Mouse (Mus musculus) B cell, adult 67 days (primary cell): ENCODE results near the gene Qrich1. TPM values are rescaled to one million over a fixed set of nuclear protein-coding genes. Genes with fewer than 3 reads are reported as not detected.

Experiments
- total RNA-seq, 2 experiments: library from RNA; stranded (reverse); gene quantifications; 4 replicates each; pipeline ENCODE4 v1.2.4; 2023

Qrich1 gene
- 100 to 1,000 TPM; 219 to 230 TPM for total RNA-seq

GRCm38 (mm10) chr9:108516380-108517251, at the start of gene Qrich1:
Gene Qrich1 (plus strand): TSS chr9:108516806.

GRCm38 (mm10) chr9:108479721-108480351, 36.8 kb upstream of the Qrich1 start, which contains the start of gene Lamb2:
Gene Lamb2 (plus strand): TSS chr9:108479736.

GRCm38 (mm10) chr9:108490559-108491285, 25.9 kb upstream of the Qrich1 start, which contains the start of gene Usp19:
Gene Usp19 (plus strand): TSS chr9:108490602.

GRCm38 (mm10) chr9:108507619-108508434, 8.8 kb upstream of the Qrich1 start, which contains the start of gene Qars:
Gene Qars (plus strand): TSS chr9:108507706.

GRCm38 (mm10) chr9:108560227-108560841, 43.7 kb downstream of the Qrich1 start, which contains the start of gene Impdh2:
Gene Impdh2 (plus strand): TSS chr9:108560286.

GRCm38 (mm10) chr9:108566815-108567776, 50.5 kb downstream of the Qrich1 start, which contains the start of gene Ndufaf3:
Gene Ndufaf3 (minus strand): TSS chr9:108567434.

GRCm38 (mm10) chr9:108569381-108570206, 53.0 kb downstream of the Qrich1 start, which contains the start of gene Dalrd3:
Gene Dalrd3 (plus strand): TSS chr9:108569886.

GRCm38 (mm10) chr9:108578545-108579343, 62.1 kb downstream of the Qrich1 start, which contains the start of gene Wdr6:
Gene Wdr6 (minus strand): TSS chr9:108578739.

GRCm38 (mm10) chr9:108596998-108597764, 80.6 kb downstream of the Qrich1 start, which contains the start of gene P4htm:
Gene P4htm (minus strand): TSS chr9:108597667.

Other genes with a start within 250 kb of the Qrich1 start
- gene Nicn1, start 226.4 kb upstream of the Qrich1 start, total RNA-seq, result 10 to 100 TPM; 12.1 to 14.2 TPM
- gene Amt, start 220.0 kb upstream of the Qrich1 start, total RNA-seq, result 1 to 10 TPM; 3.9 to 4.1 TPM
- 100 to 1,000 TPM; 448 to 467 TPM for gene Rhoa, start 210.7 kb upstream of the Qrich1 start, total RNA-seq
- gene Tcta, start 210.6 kb upstream of the Qrich1 start, total RNA-seq, result 10 to 100 TPM in 1 of 2 experiments, 1 to 10 TPM in 1; 9.3 to 13.8 TPM
- 100 to 1,000 TPM; 346 to 355 TPM for gene Gpx1, start 177.9 kb upstream of the Qrich1 start, total RNA-seq
- gene Usp4, start 169.0 kb upstream of the Qrich1 start, total RNA-seq, result 100 to 1,000 TPM; 185 to 198 TPM
- gene 1700102P08Rik, start 124.0 kb upstream of the Qrich1 start, total RNA-seq, result 1 to 10 TPM; 5.7 to 7.3 TPM
- not detected for gene Ccdc36, start 88.3 kb upstream of the Qrich1 start, total RNA-seq
- gene BC048562, start 80.3 kb upstream of the Qrich1 start, total RNA-seq, result not detected
- gene Ccdc71, start 56.3 kb upstream of the Qrich1 start, total RNA-seq, result 10 to 100 TPM; 32.1 to 38.4 TPM
- 1 to 10 TPM; 1.8 to 4.3 TPM for gene Klhdc8b, start 55.2 kb upstream of the Qrich1 start, total RNA-seq
- gene Lamb2, start 37.1 kb upstream of the Qrich1 start, total RNA-seq, result under 1 TPM; 0.75 to 0.89 TPM
- 100 to 1,000 TPM; 278 to 324 TPM for gene Usp19, start 26.2 kb upstream of the Qrich1 start, total RNA-seq
- 100 to 1,000 TPM; 215 TPM for gene Qars, start 9.1 kb upstream of the Qrich1 start, total RNA-seq
- 100 to 1,000 TPM; 197 to 211 TPM for gene Impdh2, start 43.5 kb downstream of the Qrich1 start, total RNA-seq
- 10 to 100 TPM; 31.6 to 37.6 TPM for gene Ndufaf3, start 50.6 kb downstream of the Qrich1 start, total RNA-seq
- gene Dalrd3, start 53.1 kb downstream of the Qrich1 start, total RNA-seq, result 100 to 1,000 TPM in 1 of 2 experiments, 10 to 100 TPM in 1; 93.3 to 117 TPM
- gene Wdr6, start 61.9 kb downstream of the Qrich1 start, total RNA-seq, result 10 to 100 TPM; 42.2 to 42.9 TPM
- gene P4htm, start 80.9 kb downstream of the Qrich1 start, total RNA-seq, result 1 to 10 TPM; 3.0 to 6.8 TPM
- gene Arih2, start 132.6 kb downstream of the Qrich1 start, total RNA-seq, result 100 to 1,000 TPM; 135 to 144 TPM
- 10 to 100 TPM; 17.3 to 20.1 TPM for gene Slc25a20, start 145.3 kb downstream of the Qrich1 start, total RNA-seq
- 10 to 100 TPM; 12.1 to 12.7 TPM for gene Prkar2a, start 172.5 kb downstream of the Qrich1 start, total RNA-seq